Mouse (Mus musculus) forelimb bud, embryonic 11.5 days (tissue): ENCODE results near the gene Slc9b1.
A peak's percentile ranks its signal among the peaks of the same experiment; 100 is the strongest.

Experiments
- DNase-seq: peaks from one replicate; pipeline ENCODE4 v3.0.0-alpha.2; 2012; ENCODE audit warnings: low read depth, low spot score

Slc9b1 gene

GRCm38 (mm10) chr3:135393186-135393585 is 45.4 kb downstream of the Slc9b1 start:
- DNase-seq = no peak

- DNase-seq = no peak
Measured at GRCm38 (mm10) chr3:135395085-135395484, 47.3 kb downstream of the Slc9b1 start.

DNA sequence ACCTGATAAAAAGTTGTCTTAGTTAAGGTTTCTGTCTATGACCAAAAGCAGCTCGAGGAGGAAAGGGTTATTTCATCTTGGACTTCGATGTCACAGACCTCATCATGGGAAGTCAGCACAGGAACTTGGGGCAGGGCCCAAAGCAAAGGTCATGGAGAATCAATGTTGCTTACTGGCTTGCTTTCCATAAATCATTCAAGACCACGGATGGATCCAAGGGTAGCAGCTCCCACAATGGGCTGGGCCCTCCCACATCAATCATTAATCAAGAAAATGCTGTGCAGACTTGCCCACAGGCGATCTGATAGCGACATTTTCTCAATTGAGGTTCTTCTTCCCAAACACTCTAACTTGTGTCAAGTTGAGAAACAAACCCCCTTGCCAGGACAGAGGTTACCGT is 48.3 kb downstream of the Slc9b1 start:
- DNase-seq = no peak

DNA sequence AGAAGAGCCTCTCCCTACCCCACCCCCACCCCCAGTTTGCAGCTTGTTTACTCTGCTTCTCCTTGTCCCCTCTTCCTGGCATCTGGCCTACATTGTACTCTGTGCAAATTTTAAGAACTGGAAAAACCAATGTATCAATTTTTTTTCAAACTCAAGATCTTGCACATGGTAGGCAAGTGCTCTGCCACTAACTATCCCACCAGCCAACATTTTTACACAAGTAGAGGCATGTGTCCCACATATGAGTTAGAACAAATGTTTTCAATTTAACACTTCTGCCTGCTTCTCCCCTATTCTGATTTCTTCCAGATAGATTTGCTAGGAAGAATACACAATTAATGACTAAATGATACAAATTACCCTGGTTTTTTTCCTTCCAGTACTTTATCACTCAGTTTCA is 49.3 kb downstream of the Slc9b1 start:
- no peak for DNase-seq

- DNase-seq = peak; percentile 90
Measured at GRCm38 (mm10) chr3:135402201-135402658, 54.4 kb downstream of the Slc9b1 start.

GRCm38 (mm10) chr3:135403211-135403610 is 55.4 kb downstream of the Slc9b1 start:
- no peak for DNase-seq

- DNase-seq = no peak
Measured at GRCm38 (mm10) chr3:135403856-135404255, 56.0 kb downstream of the Slc9b1 start.

GRCm38 (mm10) chr3:135404599-135404998 is 56.8 kb downstream of the Slc9b1 start:
- DNase-seq = no peak

DNA sequence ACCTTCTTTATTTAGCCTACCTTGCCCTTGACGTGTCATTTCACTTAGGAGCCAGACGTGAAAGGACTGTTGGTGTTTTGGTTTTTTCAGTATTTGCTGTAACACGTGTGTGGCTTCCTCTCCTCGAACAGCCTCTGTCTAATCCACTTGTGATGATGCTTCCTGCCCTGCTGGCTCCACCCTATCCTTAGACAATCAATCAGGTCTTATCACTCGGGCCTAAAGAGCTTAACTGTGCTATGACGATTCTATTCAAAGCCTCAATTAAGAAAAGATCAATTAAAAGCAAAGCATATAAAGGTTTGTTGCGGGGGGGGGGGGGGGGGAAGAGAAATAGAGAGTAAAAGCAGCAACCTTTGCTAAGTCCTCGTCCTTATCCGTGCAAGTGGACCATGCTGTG is 59.5 kb downstream of the Slc9b1 start:
- DNase-seq = no peak

GRCm38 (mm10) chr3:135409219-135409618 is 61.4 kb downstream of the Slc9b1 start:
- no peak for DNase-seq

DNA sequence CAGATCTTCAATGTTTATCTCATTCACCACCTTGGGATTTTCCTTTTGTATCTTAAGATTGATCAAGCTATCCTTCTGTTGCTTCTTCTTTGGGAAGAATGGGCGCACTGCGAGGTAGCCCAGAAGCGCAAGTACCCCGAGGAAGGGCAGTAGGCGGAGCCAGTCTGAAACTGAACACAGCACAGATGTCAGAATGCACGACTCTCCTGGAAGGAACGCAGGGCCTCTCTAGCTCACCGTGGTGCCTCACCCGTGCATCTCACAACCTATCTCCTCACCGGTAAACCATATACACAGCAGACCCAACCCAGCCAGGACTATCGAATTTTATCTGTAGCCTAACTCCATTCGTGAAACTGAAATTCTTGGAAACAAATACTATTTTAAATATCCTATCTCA is 63.2 kb downstream of the Slc9b1 start:
- no peak for DNase-seq

- no peak for DNase-seq
Measured at GRCm38 (mm10) chr3:135411824-135412223, 64.0 kb downstream of the Slc9b1 start.

DNA sequence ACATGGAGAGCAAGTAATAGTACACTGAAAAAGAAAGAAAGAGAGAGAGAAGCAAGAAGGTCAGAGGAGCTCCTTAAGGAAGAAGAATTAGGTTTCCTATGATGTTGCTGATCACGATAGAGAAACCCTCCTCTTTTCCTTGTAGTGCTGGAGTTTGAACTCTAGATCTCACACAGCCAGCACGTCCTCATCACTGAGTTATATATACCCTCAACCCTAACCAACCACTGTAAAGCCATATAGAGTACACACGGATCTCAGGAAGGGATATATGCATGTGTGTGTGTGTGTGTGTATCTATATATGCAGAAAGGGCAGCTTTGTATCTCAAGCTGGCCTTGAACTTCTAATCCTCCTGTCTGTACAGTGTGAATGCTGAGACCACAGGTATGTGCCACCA is 69.4 kb downstream of the Slc9b1 start:
- no peak for DNase-seq

DNA sequence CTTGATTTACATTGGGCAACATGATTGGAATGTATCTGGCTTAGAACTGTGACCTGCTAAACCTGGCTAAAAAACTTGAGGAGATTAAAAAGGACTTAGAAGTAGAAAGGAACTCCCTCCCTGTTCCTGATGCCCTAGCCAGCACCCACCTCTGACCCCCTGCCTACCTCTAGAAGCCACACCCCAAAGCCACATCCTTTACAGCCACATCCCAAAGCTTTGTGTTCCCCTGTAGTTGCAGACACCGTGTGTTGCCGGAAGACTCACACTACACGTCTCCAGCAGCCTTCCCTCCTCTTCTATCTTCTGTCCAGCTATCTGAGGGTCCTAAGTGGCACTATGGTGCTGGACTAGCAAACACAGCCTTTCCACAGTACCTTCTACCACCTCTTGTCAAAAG is 70.0 kb downstream of the Slc9b1 start:
- no peak for DNase-seq

DNA sequence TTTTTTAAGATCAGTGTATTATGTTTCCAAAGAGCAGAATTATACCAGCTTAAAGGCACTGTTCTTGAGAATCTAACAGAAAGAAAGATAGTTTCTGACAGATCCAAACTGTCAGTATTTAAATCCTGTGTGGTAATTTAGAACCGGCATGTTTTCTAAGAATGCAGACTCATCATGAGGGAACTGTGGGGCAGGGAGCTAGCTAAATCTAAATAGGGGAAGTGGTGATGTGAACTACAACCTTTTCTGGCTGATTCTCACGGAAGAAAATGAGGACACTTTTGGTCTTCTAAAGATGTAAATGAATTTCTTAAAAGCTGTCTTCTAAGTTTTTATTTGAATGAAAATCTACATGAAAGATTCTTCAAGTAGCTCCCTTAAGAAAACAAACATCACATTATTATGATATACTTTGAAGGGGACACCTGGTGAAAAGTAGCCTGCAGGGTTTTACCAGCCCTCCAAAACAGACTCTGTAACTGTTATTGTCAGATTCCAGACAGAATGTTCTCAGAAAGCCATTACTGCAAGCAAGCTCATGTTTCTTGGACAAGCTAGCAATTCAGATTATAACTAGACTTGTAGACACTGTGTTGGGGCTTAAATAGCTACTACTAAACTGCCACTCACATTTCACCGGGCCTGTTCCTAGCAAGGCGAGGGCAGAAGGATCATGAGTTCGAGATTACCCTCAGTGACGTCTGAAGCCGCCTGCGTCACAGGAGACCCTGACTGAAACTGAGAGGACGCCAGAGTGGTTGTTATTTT is 72.9 kb downstream of the Slc9b1 start:
- no peak for DNase-seq

DNA sequence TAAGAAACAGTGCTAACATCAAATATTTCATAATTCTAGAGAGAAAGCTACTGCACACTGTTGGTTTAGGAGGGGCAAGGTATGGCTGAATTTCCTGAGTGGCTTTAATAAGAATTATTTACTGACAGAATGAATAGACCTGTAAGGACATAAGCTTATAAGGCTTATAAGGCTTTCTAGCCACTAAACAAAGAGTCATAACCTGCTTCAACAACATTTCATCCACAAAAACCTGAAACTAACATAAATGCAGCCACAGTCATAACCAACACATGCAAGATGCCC is 73.4 kb downstream of the Slc9b1 start:
- no peak for DNase-seq

GRCm38 (mm10) chr3:135422232-135422855 is 74.5 kb downstream of the Slc9b1 start:
- no peak for DNase-seq

GRCm38 (mm10) chr3:135422856-135423607 is 75.2 kb downstream of the Slc9b1 start:
- peak; percentile 82 for DNase-seq

DNA sequence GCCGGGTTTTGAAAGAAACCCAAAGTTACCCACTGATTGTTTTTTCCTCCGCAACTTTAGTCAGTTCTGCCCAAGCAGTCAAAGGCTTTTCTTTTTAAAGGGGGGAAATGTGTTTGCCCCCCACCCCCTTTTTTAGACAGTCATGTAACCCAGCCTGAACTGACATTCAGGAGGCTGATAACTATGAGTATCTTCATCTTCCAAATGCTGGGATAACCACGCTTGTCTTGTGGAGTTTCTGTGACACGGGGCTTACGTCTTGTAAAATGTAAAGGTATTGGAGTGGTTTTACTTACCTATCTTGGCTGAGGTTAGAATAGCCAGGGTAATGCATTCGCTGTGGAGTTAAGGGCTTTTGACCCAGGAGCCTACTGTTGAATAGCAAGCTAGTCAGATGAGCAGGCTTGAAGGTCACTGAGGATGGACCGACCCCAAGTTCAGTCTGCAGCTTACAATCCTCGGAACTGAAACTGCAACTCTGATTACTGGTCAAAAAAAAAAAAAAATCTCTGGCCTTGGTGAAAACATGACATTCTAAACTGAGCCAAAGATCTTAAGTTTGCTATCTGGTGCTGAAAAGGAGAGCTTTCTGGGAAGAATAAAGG is 75.9 kb downstream of the Slc9b1 start, which contains the start of gene Cisd2:
Cisd2 (minus strand) TSS at position 318 of the 605 bp plus-strand sequence.
- no peak for DNase-seq

DNA sequence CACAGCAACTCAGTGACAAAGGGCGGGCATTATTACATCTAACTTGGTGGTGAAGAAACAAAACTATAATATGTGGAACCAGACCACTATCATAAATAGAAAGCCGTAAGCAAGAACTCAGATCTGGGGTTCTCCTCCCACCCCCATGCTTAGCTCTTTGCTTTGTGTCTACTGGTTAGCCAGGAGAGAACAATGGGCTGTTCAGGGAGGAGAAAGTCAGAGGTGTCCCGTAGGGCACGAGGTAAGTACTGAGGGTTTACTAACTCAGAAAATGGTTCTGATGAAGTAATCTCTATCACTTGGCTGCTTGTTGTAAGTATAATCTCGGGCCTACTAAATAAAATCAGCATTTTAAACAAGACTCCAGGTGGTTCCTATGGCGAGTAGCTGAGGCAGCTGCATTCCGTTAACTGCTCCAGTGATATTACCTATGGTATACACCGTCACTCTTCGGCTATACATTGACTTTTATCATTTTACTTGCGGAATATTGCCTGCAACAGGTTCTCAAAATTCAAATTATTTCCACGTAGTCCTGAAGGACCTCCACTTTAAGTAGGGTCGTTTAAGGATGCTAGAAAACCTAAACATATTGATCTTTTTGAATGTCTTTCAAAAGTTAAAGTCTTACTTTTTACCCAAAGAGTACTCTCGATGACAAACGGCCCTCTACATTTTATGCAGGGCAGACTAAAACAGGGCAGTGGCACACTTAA is 89.2 kb downstream of the Slc9b1 start:
- DNase-seq = no peak

DNA sequence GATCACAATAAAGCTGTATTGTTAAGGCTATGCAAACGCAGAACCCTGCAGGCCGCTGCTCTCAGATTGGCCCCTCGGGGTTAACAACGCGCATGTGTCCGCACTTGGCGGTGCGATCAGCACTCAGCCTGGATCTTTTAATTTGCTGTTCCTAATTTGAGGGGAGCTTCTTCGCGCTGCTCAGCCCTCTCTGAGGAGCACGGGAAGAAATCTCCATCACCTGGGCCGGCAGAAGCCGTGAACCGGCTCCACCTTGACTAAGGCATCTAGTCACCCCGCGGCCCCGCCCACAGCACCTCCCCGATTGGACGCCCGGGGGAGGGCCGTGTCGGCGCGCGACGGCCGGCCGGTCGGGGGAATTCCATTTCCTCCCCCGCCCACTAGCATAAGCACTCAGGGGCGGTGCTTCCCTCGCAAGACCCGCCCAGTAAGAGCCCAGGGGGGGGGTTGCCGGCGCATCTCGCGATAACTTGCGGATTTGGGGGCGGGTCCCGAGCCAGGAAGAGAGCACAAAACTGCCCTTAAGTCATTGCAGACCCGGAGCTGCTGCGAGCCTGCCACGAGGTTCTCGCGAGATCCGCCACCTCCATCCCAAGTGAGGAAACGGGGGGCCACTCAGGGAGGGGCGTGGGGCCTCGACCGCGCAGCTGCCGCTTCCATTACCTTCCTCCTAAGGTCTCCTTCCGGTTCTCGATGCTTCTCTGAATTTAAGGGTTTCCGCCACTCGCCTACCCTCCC is 90.1 kb downstream of the Slc9b1 start, which contains the start of gene Ube2d3:
Ube2d3 (plus strand) TSS at position 392 of the 738 bp plus-strand sequence.
- DNase-seq = peak; percentile 99
